Mouse (Mus musculus) adrenal gland, adult 8-10 months (tissue): ENCODE measurements around the gene Pde4dip. TPM values are rescaled to one million over a fixed set of nuclear protein-coding genes. Genes with fewer than 3 reads are reported as not detected.

Source experiments
- DNase-seq: peaks from one replicate; pipeline ENCODE4 v3.0.0; 2022
- total RNA-seq, 4 experiments: library from RNA; stranded (reverse); gene quantifications; 2 replicates each; pipeline ENCODE4 v1.2.4; 2022

Pde4dip gene
- total RNA-seq, 4 experiments from 2014 or later = 24.3 to 30.4 (median 27.8) TPM

GRCm38 (mm10) chr3:97801178-97801699, 87.3 kb downstream of the Pde4dip start:
- no peak for DNase-seq

- no peak for DNase-seq
Observed at GRCm38 (mm10) chr3:97800657-97801056, 87.8 kb downstream of the Pde4dip start.

- no peak for DNase-seq
Observed at GRCm38 (mm10) chr3:97800004-97800403, 88.5 kb downstream of the Pde4dip start.

- DNase-seq = no peak
Observed at GRCm38 (mm10) chr3:97799267-97799666, 89.2 kb downstream of the Pde4dip start.

- DNase-seq = no peak
Observed at GRCm38 (mm10) chr3:97797371-97797770, 91.1 kb downstream of the Pde4dip start.

GRCm38 (mm10) chr3:97793995-97794394, 94.5 kb downstream of the Pde4dip start:
- no peak for DNase-seq

- no peak for DNase-seq
Observed at GRCm38 (mm10) chr3:97790150-97790549, 98.4 kb downstream of the Pde4dip start.

GRCm38 (mm10) chr3:97789317-97789716, 99.2 kb downstream of the Pde4dip start:
- no peak for DNase-seq

GRCm38 (mm10) chr3:97776195-97776594, 112.3 kb downstream of the Pde4dip start:
- DNase-seq = no peak

- no peak for DNase-seq
Observed at GRCm38 (mm10) chr3:97775742-97776141, 112.8 kb downstream of the Pde4dip start.

GRCm38 (mm10) chr3:97774861-97775260, 113.6 kb downstream of the Pde4dip start:
- DNase-seq = no peak

GRCm38 (mm10) chr3:97767771-97768762, 120.4 kb downstream of the Pde4dip start:
- DNase-seq = peak; percentile 94

GRCm38 (mm10) chr3:97767041-97767770, 121.3 kb downstream of the Pde4dip start:
- no peak for DNase-seq

GRCm38 (mm10) chr3:97766459-97766858, 122.0 kb downstream of the Pde4dip start:
- no peak for DNase-seq

GRCm38 (mm10) chr3:97764152-97764551, 124.4 kb downstream of the Pde4dip start:
- no peak for DNase-seq

- no peak for DNase-seq
Observed at GRCm38 (mm10) chr3:97761951-97762350, 126.6 kb downstream of the Pde4dip start.

- no peak for DNase-seq
Observed at GRCm38 (mm10) chr3:97761168-97761567, 127.3 kb downstream of the Pde4dip start.

- DNase-seq = no peak
Observed at GRCm38 (mm10) chr3:97759846-97760245, 128.7 kb downstream of the Pde4dip start.

- DNase-seq = no peak
Observed at GRCm38 (mm10) chr3:97757501-97757900, 131.0 kb downstream of the Pde4dip start.

GRCm38 (mm10) chr3:97756283-97757074, 132.0 kb downstream of the Pde4dip start:
- DNase-seq = no peak

GRCm38 (mm10) chr3:97755411-97755810, 133.1 kb downstream of the Pde4dip start:
- no peak for DNase-seq

GRCm38 (mm10) chr3:97752901-97753300, 135.6 kb downstream of the Pde4dip start:
- no peak for DNase-seq
